Mouse (Mus musculus) thymus, adult 2 months (tissue): ENCODE measurements around the gene Mxra8. TPM values are rescaled to one million over a fixed set of nuclear protein-coding genes. Genes with fewer than 3 reads are reported as not detected.

Experiments
- DNase-seq: peaks from one replicate; pipeline ENCODE4 v3.0.0; 2021
- H3K27ac ChIP-seq: fragments of 200-500 bp; 2 replicates; pipeline ENCODE4 v1.5.1; 2012; ENCODE audit warnings: low read length, control low read depth; ENCODE audit not compliant: control insufficient read depth, insufficient read depth
- H3K27me3 ChIP-seq: fragments of 200-500 bp; 2 replicates; pipeline ENCODE4 v1.6.1; 2012; ENCODE audit warnings: mild to moderate bottlenecking, low read length, moderate library complexity, mixed read lengths; ENCODE audit not compliant: control insufficient read depth, insufficient read depth
- H3K36me3 ChIP-seq: fragments of 200-500 bp; 2 replicates; pipeline ENCODE4 v1.6.1; 2012; ENCODE audit warnings: mild to moderate bottlenecking, low read length, moderate library complexity; ENCODE audit not compliant: control insufficient read depth, insufficient read depth
- H3K4me1 ChIP-seq: fragments of 200-500 bp; replicated peaks from 2 replicates; pipeline ENCODE4 v1.6.1; 2012; ENCODE audit warnings: low read length; ENCODE audit not compliant: control insufficient read depth, insufficient read depth
- H3K4me3 ChIP-seq: fragments of 200-500 bp; 2 replicates; pipeline ENCODE4 v1.5.1; 2012; ENCODE audit warnings: mild to moderate bottlenecking, low read length, control low read depth, moderate library complexity; ENCODE audit not compliant: control insufficient read depth, insufficient read depth
- CTCF ChIP-seq: fragments of 200-500 bp; IDR thresholded peaks from 2 replicates; pipeline ENCODE4 v1.5.1; 2012; ENCODE audit warnings: mild to moderate bottlenecking, control low read depth, low read length, moderate library complexity, borderline replicate concordance; ENCODE audit not compliant: control insufficient read depth, poor library complexity, insufficient read depth; ENCODE audit errors: extremely low read depth
- POLR2A ChIP-seq: fragments of 200-500 bp; IDR thresholded peaks from 2 replicates; pipeline ENCODE4 v1.6.1; 2012; ENCODE audit warnings: mild to moderate bottlenecking, low read length, control low read depth, moderate library complexity; ENCODE audit not compliant: control insufficient read depth, poor library complexity, insufficient read depth; ENCODE audit errors: extremely low read depth
- WGBS: fragments of 180-500 bp; shearing (Covaris S2); methylation state at CpG from one replicate; pipeline ENCODE4 v1.1.7; 2018; 5-methylcytosine and 5-hydroxymethylcytosine counted together
- polyA plus RNA-seq: library from polyadenylated mRNA; depleted of rRNA; stranded (reverse); fragments of >200 nt; gene quantifications from 2 replicates; pipeline ENCODE4 v1.2.3, GENCODE M21; 2012; rRNA removed

The Mxra8 gene
- 30.7 and 43.4 TPM in 2 replicates for polyA plus RNA-seq

DNA sequence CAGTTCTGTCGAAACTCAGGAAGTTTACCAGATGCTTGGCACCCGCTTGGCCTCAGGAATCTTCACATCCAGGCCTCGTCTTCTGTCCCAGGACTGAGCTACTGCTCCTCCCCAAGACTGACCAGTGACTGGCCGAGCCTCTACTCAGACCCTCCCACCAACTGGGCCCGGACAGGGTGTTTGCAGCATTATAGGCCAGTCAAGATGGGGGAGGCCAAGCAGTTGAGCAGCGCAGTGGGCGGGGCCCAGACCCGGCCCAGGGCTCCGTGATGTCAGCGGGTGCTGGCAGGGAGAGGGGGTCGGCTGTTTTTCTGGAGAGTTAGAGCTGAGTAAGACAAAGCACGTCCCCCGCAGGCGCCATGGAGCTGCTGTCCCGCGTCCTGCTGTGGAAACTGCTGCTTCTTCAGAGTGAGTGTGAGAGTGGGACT, at the start of gene Mxra8:
Gene Mxra8, plus strand, starts transcription at position 198 of the 428 bp plus-strand sequence.
- DNase-seq: no peak
- H3K27me3 ChIP-seq: no peaks in the 10 kb centered on the region
- peak within 1 kb of the TSS; percentile 39; the same call in 1 of the 2 replicates for H3K4me3 ChIP-seq
- no peak within 1 kb of the TSS for H3K27ac ChIP-seq
- peaks cover 21% of the 10 kb centered on the region for H3K4me1 ChIP-seq
- WGBS: 83% methylated on average over 16 of the region's 16 CpGs
- TF ChIP-seq CTCF (no peak), POLR2A (no peak)
- H3K36me3 ChIP-seq: no peaks in the 10 kb centered on the region

DNA sequence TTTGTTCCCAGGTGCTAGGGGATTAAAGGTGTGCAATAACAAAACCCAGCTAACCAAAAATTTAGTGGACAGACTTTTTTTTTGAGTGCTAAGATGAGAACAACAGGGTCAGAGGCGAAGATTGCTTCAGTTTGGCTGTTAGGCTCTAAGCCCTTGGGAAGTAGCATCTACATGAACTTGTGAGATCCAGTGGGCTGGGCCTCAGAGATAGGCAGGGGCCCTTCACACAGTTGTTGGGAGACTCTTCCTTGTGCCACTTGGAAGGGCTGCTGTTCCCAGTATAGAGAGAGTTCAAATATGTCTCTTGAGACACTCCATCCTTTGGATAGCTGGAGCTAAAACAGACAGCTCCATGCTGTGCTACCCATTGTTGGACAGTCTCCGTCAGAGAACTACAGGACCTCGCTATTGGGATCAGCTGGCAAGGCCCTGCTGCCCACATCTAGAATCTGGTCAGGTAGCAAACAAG, 49.4 kb upstream of the Mxra8 start, which contains the start of gene Ankrd65:
Gene Ankrd65, plus strand, starts transcription at position 419 of the 469 bp plus-strand sequence.
- H3K27me3 ChIP-seq: no peaks in the 10 kb centered on the region
- H3K36me3 ChIP-seq: no peaks in the 10 kb centered on the region
- no peaks in the 10 kb centered on the region for H3K4me1 ChIP-seq
- DNase-seq: no peak
- H3K27ac ChIP-seq: no peak within 1 kb of the TSS
- no peak within 1 kb of the TSS for H3K4me3 ChIP-seq
- 95% methylated on average over 3 of the region's 3 CpGs for WGBS
- TF ChIP-seq CTCF (no peak), POLR2A (no peak)

DNA sequence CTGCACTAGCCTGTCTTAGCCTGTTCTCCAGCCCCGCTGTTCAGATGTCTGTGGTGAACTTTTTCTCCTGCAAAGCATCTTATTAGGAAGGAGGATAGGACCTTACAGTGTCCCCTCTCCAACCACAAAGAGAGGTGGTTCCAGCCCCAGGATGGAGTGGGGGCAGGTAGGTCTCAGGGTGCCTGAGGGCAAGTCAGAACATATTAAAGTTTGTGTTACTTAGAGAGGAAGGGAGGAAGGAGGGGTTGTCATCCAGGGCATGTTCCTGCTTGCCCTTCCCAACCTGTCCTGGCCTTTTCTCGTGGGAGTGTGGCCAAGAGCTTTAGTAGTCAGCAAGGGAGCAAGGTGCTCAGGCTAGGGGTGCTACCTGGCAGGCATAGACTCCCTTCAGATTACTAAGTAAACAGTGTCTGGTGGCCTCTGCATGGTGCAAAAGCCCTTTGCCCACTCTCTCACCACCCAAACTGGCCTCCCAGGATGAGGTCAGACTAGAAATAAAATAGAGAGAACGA, 48.8 kb upstream of the Mxra8 start:
- no peak overlapping the region for H3K27ac ChIP-seq
- DNase-seq: no peak
- TF ChIP-seq CTCF: no peak
- H3K27me3 ChIP-seq: no peaks in the 10 kb centered on the region
- 88% methylated on average over 3 of the region's 3 CpGs for WGBS
- no peak overlapping the region for H3K4me3 ChIP-seq
- no peaks in the 10 kb centered on the region for H3K36me3 ChIP-seq
- H3K4me1 ChIP-seq: no peaks in the 10 kb centered on the region

DNA sequence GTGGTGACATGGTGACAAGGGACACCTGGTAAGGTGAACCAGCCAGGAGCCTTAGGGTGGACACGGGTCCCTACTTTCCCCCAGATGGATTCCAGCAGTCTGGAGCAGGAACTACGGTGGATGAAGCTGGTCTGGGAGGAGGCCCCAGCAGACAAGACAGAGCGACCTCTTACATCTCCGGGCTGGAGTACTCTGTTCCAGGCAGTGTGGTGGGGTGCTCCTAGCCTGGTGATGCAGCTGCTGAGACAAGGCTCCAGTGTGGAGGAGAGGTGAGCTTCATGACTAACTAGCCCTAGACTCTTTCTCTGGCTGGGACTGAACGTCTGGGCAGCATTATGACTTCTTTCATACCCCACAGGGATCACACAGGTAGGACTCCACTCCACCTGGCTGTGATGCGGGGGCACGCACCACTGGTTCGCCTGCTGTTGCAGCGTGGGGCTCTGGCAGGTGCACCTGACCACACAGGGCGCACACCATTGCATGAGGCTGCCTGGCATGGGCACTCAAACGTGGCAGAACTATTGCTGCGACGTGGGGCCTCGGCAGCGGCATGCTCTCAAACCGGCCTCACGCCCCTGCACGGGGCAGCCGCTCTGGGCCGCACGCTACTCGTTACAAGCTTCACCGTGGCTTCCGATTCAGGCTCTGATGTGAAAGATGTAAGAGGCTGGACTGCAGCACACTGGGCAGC, 48.1 kb upstream of the Mxra8 start:
- no peak for TF ChIP-seq CTCF
- TF ChIP-seq POLR2A: no peak
- WGBS: 87% methylated on average over 24 of the region's 24 CpGs
- Histone ChIP-seq H3K4me1 (no peaks in the 10 kb centered on the region), H3K36me3 (no peaks in the 10 kb centered on the region), H3K27ac (no peak overlapping the region), H3K4me3 (no peak overlapping the region), H3K27me3 (no peaks in the 10 kb centered on the region)
- DNase-seq: no peak

DNA sequence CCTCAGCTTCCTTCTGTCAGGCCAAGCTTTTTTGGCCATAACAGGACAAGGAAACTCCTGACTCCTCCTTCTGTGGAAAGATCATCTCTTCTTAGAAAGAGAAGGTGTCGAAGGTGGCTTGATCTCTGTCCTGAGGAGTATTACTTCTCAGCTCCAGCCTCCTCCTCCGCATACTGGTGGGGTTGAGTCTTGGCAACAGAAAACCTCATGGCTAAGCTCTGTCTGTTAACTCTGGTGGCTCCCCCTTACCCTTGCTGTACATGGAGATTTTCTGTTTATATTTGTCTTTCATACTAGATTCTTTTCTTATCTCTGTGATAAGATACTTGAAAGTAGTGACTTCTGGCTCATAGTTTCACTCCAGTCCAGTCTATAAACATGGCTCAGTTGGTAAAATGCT, 45.8 kb upstream of the Mxra8 start:
- 80% methylated on average over 2 of the region's 2 CpGs for WGBS
- H3K36me3 ChIP-seq: no peaks in the 10 kb centered on the region
- no peak for DNase-seq
- H3K4me3 ChIP-seq: no peak overlapping the region
- no peak for TF ChIP-seq CTCF
- TF ChIP-seq POLR2A: no peak
- no peaks in the 10 kb centered on the region for H3K27me3 ChIP-seq
- no peak overlapping the region for H3K27ac ChIP-seq
- no peaks in the 10 kb centered on the region for H3K4me1 ChIP-seq

DNA sequence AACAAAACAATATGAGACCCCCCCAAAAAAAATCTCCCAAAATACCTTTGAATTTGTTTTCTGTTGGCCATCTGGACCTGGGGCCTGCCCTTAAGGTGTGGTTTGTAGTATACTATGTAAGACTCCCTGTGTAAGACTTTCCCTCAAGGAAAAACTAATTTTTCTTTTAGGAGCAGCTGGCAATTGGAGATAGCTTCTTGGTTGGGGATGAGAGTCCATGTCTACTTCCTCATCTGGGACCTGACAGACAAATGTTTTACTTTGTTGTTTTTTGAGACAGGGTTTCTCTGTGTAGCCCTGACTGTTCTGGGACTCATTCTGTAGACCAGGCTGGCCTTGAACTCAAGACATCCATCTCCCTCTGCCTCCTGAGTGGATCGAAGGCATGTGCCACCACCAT, 37.4 kb upstream of the Mxra8 start:
- peaks cover 7% of the 10 kb centered on the region for H3K4me1 ChIP-seq
- no peak for TF ChIP-seq POLR2A
- TF ChIP-seq CTCF: no peak
- H3K27ac ChIP-seq: no peak overlapping the region
- 96% methylated on average over 1 of the region's 1 CpGs for WGBS
- DNase-seq: no peak
- peaks cover 4% of the 10 kb centered on the region for H3K36me3 ChIP-seq
- H3K27me3 ChIP-seq: no peaks in the 10 kb centered on the region
- no peak overlapping the region for H3K4me3 ChIP-seq
